Mouse (Mus musculus) urinary bladder, adult 2 months (tissue): ENCODE results near the gene Saal1. TPM values are rescaled to one million over a fixed set of nuclear protein-coding genes. Genes with fewer than 3 reads are reported as not detected.
A peak's percentile ranks its signal among the peaks of the same experiment; 100 is the strongest.
"Not testable (repeated sequence)": the region's sequence is repeated elsewhere in the genome, so short reads cannot be mapped to it uniquely, and the experiment has no call there.

Experiments used
- DNase-seq: peaks from one replicate; pipeline ENCODE4 v3.0.0; 2022; ENCODE audit warnings: low spot score
- polyA plus RNA-seq: library from polyadenylated mRNA; depleted of rRNA; stranded (reverse); fragments of >200 nt; gene quantifications from 2 replicates; pipeline ENCODE4 v1.2.3, GENCODE M21; 2012

Gene Saal1
- polyA plus RNA-seq, 1 experiment, result 8.5 TPM

DNA sequence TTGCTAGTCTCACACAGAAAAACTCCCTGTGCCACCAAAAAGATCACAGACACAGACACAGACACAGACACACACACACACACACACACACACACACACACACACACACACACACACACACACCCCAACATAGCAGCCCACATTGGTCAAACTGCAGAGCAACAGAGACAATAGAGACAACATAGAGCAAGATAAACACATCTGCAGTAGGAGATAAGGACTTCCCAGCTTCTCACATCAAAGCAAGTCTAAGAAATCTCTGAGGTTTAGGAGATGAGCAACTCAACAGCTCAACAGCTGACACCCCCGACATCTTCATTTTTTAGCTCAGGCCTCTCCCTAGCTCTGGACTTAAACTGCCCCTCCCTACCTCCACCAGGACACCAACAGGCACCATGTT lies 13.7 kb downstream of the Saal1 start:
- DNase-seq, result no peak

GRCm38 (mm10) chr7:46686827-46687226 lies 23.7 kb downstream of the Saal1 start:
- no peak for DNase-seq

DNA sequence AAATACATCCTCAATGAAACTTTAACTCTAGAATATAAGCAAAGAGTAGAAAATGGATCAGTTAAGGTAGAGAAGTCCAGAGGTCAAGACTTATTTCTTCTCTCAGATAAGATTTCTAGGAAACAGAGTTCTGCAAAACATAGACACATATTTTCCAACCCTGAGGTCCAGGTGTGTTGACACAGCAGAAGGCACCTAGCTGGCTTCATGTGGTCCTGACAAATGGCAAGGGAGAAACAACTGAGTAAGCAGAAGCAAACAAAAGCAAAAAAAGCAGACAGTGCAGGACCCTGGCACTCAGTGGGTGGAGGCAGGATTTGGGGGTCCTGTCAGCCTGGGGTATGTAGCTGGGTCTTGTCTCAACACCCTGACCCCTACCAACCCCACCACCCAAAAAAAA lies 29.7 kb downstream of the Saal1 start:
- no peak for DNase-seq

- not testable (repeated sequence) for DNase-seq
Measured at GRCm38 (mm10) chr7:46679044-46679443, 31.4 kb downstream of the Saal1 start.

DNA sequence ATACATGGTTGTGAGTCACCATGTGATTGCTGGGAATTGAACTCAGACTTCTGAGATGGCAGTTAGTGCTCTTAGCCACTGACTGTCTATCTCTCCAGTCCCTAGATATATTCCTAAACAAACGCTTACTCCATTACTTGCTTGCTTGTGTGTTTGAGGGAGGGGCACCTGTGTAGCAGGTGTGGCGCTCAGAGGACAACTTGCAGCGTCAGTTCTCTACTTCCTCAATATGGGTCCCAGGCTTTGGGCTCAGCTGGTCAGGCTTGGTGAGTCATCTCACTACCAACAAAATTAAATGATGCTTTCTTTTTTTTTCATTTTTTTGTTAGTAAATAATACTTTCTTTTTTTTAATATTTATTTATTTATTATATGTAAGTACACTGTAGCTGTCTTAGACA lies 32.1 kb downstream of the Saal1 start:
- no peak for DNase-seq

GRCm38 (mm10) chr7:46676808-46677360 lies 33.6 kb downstream of the Saal1 start:
- DNase-seq, result no peak

GRCm38 (mm10) chr7:46675886-46676285 lies 34.6 kb downstream of the Saal1 start:
- no peak for DNase-seq

GRCm38 (mm10) chr7:46675061-46675460 lies 35.4 kb downstream of the Saal1 start:
- DNase-seq, result no peak

GRCm38 (mm10) chr7:46672160-46672672 lies 38.3 kb downstream of the Saal1 start, which contains the start of gene Tph1:
Gene Tph1 (minus strand): TSS chr7:46672537.
- DNase-seq, result no peak

- no peak for DNase-seq
Measured at GRCm38 (mm10) chr7:46667256-46667655, 43.2 kb downstream of the Saal1 start.

DNA sequence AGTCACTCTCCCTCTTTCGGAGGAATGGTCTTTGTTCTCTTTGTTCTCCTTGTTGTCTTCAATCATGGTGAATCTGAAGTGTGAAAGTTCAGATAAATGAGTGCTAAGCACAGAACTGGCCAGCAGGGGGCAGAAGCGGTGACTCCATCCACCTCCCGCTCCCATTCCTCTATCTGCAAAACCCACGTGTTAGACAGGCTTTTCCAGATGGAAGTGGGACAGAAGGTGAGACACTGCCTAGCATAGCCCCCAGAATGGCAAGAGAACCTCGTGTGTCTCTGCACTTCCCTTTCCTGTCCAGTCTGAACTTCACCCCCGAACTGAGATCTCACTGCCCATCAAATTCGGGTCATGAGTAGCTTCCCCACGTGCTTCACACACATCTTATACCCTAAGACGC lies 45.2 kb downstream of the Saal1 start:
- no peak for DNase-seq

- DNase-seq, result no peak
Measured at GRCm38 (mm10) chr7:46661591-46662090, 48.8 kb downstream of the Saal1 start.

GRCm38 (mm10) chr7:46652279-46652678 lies 58.2 kb downstream of the Saal1 start:
- DNase-seq, result no peak

- not testable (repeated sequence) for DNase-seq
Measured at GRCm38 (mm10) chr7:46650231-46650630, 60.2 kb downstream of the Saal1 start.

DNA sequence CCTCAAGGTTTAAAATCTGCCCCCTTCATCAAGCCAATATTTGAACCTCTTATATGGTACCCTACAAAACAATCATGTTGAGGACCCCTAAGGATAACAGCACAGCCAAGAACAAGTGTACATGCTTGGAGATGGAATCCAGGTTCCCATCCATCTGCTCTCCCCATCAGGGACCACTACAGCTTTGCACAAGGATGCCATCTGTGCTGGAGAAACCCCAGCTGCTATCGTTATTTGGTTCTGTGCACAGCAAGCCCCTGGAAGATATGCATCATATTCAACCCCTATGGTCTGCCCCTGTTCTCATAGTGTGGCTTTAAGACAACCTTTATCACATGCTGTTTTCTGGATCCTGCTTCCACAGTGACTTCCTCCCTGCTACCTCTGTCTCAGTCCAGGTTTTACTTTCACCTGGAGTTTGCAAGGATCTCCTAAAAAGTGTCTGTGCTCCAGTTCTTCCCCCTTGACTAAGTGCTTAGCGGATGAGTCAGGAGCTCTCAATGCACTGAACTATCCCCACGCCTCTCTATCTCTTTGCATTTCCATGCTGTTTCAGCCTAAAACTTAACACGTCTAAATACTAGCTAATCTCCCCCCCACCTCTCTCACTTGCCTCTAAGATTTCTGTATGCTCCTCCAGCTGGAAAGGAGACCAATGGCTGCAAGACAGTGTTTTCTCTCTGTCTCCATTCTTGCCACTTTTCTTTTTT lies 61.9 kb downstream of the Saal1 start:
- no peak for DNase-seq

DNA sequence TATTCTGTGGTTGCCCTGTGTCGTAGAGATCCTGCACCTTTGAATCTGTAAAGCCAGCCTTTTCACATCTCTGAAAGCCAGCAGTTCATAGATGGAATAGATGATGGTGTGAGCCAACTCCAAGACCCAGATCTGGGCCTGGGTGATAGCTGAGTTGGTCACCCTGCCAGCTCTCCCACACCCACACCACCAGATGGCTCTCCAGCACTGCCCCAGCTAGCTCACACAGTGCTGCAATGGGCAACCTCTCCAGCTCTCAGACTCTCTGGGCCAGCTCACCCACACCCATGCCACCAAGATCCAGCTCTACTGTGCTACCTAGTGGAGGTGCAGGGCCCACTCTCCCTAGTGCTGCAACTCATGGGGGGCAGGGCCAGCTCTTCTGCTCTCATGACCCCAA lies 67.3 kb downstream of the Saal1 start:
- no peak for DNase-seq

DNA sequence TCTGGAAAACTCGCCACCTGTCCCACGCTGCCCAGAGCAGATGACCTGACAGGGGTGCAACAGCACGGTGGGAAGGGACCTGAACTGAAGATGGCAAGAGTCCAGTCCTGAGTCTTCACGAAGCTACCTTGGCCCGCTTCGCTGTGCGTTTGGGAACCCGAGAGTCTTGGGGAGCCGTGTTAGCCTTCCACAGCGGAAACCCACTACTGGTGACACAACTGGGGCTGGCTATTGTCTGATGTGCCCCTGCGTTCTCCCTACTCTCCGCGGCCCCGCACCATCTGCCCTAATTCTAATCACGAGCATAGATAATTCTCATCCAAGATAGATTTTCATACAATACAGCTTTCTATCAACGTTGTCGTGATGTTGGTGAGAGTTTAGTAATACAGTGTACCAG lies 70.4 kb downstream of the Saal1 start:
- DNase-seq, result no peak

DNA sequence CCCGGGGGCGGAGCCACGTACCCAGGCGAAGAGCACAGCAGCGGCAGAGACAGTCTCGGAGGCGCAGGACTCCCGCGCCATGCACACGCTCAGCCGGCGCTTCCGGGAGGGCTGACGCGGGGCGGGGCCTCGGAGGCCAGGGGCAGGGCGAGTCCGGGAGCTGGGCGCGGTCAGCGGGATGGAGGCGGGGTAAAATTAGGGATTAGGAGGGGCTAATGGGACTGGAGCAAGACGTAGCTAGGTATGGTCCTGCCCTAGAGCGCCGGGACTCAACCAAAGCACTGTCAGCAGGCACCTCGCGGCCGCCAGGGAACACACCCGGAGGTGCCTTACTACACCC lies 70.8 kb downstream of the Saal1 start, which contains the start of gene Sergef:
Sergef (minus strand) TSS at position 116 of the 340 bp plus-strand sequence.
- peak; percentile 75 for DNase-seq

DNA sequence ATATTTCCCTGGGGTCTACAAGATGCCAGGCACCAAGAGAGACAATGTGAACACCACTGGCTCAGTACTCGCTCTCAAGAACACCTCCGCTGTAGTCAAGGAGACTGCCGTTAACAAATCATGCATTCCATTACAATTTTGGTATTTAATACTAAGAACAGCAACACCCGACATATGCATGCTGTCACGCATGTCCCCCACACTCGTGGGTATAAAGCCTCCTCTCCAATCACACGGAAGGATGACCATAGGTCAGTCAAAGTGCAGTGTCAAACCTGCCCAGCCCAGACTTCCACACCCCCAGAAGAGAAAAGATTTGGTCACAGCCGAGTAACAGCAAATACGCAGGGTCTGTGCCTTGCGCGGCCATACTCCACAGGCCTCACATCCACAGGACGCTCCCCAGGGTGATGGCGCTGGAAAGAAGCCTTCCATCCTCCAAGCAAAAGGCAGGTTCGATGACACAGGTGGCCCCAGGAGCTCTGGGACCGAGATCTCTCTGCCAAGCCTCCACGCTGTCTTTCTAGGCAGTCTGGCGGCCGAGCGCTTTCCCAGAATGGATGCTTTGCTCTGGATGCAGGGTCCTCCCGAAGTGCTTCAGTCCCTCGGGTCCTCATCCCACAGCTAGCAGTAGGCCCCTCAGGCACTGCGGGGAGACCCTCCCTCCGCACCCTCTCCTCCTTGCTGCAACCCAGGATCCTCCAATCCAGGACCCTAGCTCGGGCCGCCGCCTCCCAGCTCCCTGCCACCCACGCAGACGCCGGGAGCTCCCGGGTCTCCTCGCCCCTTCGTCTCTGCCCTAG lies 71.4 kb downstream of the Saal1 start:
- no peak for DNase-seq
